26 mouse cellular contexts compared by ENCODE assay signal in the genomic region with DNA sequence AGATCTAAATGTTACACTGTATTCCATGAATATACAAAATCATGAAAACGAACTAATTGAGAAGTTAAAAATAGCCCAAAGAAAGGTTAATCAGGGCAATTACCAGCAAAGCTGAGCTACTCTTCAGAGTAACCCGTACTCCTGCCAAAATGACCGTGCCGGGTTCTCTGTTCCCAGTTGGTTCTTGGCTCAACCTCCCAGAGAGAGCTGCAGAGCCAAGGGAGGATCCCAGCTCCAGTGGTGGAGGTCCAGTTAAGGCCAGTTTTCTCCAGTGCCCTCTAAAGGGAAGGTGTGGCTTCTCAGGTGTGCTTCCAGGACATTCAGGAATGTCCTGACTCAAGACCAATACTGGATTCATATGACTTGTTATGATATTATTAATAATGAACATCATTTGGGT. TPM values are rescaled to one million over a fixed set of nuclear protein-coding genes. Genes with fewer than 3 reads are reported as not detected.
DNase-seq lines count a peak whose midpoint lies in the region; ATAC-seq and TF ChIP-seq lines count a peak whose summit lies in the region.
"Had no signal": no experiment of that assay in that cellular context is flagged by ENCODE, and none has a peak within 500 bp of the region (broad histone marks: within the 10 kb centered on the region; RNA-seq: fewer than 3 reads in every experiment).

No protein-coding gene starts in this region.

- H3K4me1 ChIP-seq in cerebellum, adult 2 months (ENCODE audit: control insufficient read depth, insufficient read depth, low read length) = peaks cover 5% of the 10 kb centered on the region
- H3K4me1 ChIP-seq: heart, embryonic 10.5 days; heart, embryonic 13.5 days; hindbrain, embryonic 13.5 days had no signal

- DNase-seq in cerebellum, adult 2 months = peak; percentile 42 to 58
- DNase-seq in cerebellum, postnatal 4 days (ENCODE audit: low spot score in 2 of 2) = no peak
- DNase-seq in brain, adult 2 months (ENCODE audit: low read depth, low spot score) = peak; percentile 47
- peak; percentile 38 for DNase-seq in cerebellum, adult 9-10 months
- DNase-seq in cerebellum, postnatal 25 days = peak; percentile 40 to 57
- no peak for DNase-seq in ovary, postnatal 10 days (ENCODE audit: low spot score)
- DNase-seq in layer of hippocampus, adult 18-20 months (ENCODE audit: low spot score in 2 of 2) = no peak
- DNase-seq: adrenal gland, adult 8-10 months; adrenal gland, postnatal 25 days; forebrain, postnatal 0 days; gastrocnemius, postnatal 25 days; heart, postnatal 14 days; kidney, adult 18-20 months; kidney, adult 9 months had no signal

- no peak overlapping the region for H3K4me3 ChIP-seq in cerebellum, adult 2 months (replicated peaks; ENCODE audit: insufficient read depth, low read depth, low read length)
- H3K4me3 ChIP-seq: heart, adult 2 months; heart, embryonic 10.5 days; heart, embryonic 13.5 days; hindbrain, embryonic 13.5 days had no signal

- ATAC-seq in erythroblast, adult 5-6 weeks (replicated peaks; ENCODE audit: low FRiP score, poor library complexity, severe bottlenecking) = no peak
- ATAC-seq: activated CD4-positive, CD25-positive, alpha-beta regulatory T cell, adult 4 months; CD4-positive, CD25-positive, alpha-beta regulatory T cell, adult 4 months; forebrain, embryonic 14.5 days; hindbrain, postnatal 0 days; inflammation-experienced regulatory T-cells, adult 6 months; intestine, embryonic 16.5 days had no signal

- no peak overlapping the region for H3K27ac ChIP-seq in cerebellum, adult 2 months (ENCODE audit: insufficient read depth, low read length)
- H3K27ac ChIP-seq: heart, adult 2 months; heart, embryonic 10.5 days; heart, embryonic 13.5 days; hindbrain, embryonic 13.5 days; hindbrain, postnatal 0 days had no signal

- WGBS in cerebellum, adult 2 months = 3% methylated on average over 4 of the region's 4 CpGs

- no peak for TF ChIP-seq CTCF in cerebellum, adult 2 months (IDR thresholded peaks at IDR 0.05; ENCODE audit: borderline replicate concordance, insufficient read depth, low read depth, low read length)

- no peaks in the 10 kb centered on the region for H3K27me3 ChIP-seq in cerebellum, adult 2 months (ENCODE audit: control insufficient read depth, insufficient read depth, low read length)
- H3K27me3 ChIP-seq: heart, embryonic 13.5 days; hindbrain, embryonic 13.5 days had no signal

- no peak for TF ChIP-seq POLR2A in cerebellum, adult 2 months (IDR thresholded peaks at IDR 0.05; ENCODE audit: borderline replicate concordance, insufficient read depth, low read length)

RNA-seq across cellular contexts. Expression of gene Arl4c, which starts 37.5 kb away (rescaled TPM):
- 48.9 and 50.0 TPM in 2 replicates for polyA plus RNA-seq in cerebellum, adult 2 months (2012; rRNA removed)
- 10 to 100 TPM; 25.2 to 28.2 TPM for total RNA-seq in layer of hippocampus, adult 18-20 months (2021)
- total RNA-seq in erythroblast, adult 5-6 weeks (2015; ENCODE audit: low replicate concordance) = 0.96 and 2.9 TPM in 2 replicates
- total RNA-seq in erythroblast, adult 5-6 weeks (2017; ENCODE audit: low replicate concordance) = 1.8 and 3.5 TPM in 2 replicates
- total RNA-seq: MEL had no signal

Comparison
In these comparisons a context has a peak if more than half of its experiments do, and no peak if none do; other contexts are left out.
1. DNase-seq: peak in cerebellum, adult 2 months (2 of 2), brain, adult 2 months (single experiment), cerebellum, adult 9-10 months (single experiment) and cerebellum, postnatal 25 days (2 of 2); none in cerebellum, postnatal 4 days (0 of 2), ovary, postnatal 10 days (single experiment) and layer of hippocampus, adult 18-20 months (0 of 2).
2. RNA of gene Arl4c, which starts 37.5 kb away (total RNA-seq): 25.2 to 28.2 TPM in layer of hippocampus, adult 18-20 months; 0.96 to 3.5 TPM in erythroblast, adult 5-6 weeks; every median in the first group is over 4 times any median in the second.